Mouse (Mus musculus): Measurements from ENCODE around the gene Klk1b11. TPM values are rescaled to one million over a fixed set of nuclear protein-coding genes. Genes with fewer than 3 reads are reported as not detected.
"Not testable (repeated sequence)": the region's sequence is repeated elsewhere in the genome, so short reads cannot be mapped to it uniquely, and the experiment has no call there.

Gene Klk1b11
- not detected for total RNA-seq (2021)
- long read RNA-seq, experiment 1: 0 reads
- long read RNA-seq, experiment 2: 0 reads

DNA sequence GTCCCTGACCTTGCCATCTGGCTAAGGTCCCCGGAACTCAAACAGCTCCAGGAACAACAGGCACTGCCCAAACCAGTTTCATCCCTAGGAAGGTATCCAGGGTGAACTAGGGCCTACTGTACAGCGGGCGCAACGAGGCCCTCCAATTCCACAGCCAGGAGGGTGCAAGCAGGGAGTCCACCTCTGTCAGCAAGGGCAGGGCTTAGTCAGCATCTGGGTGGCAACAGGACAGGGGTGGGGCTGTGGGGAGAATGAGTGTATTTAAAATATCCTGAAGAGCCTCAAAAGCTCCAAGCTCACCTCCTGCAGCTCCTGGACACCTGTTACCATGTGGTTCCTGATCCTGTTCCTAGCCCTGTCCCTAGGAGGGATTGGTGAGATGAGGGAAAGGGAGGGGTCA, at the start of gene Klk1b11:
Gene Klk1b11, plus strand, starts transcription at position 301 of the 400 bp plus-strand sequence.
- DNase-seq; intact Hi-C loops (cut with DNase I): not testable (repeated sequence)

DNA sequence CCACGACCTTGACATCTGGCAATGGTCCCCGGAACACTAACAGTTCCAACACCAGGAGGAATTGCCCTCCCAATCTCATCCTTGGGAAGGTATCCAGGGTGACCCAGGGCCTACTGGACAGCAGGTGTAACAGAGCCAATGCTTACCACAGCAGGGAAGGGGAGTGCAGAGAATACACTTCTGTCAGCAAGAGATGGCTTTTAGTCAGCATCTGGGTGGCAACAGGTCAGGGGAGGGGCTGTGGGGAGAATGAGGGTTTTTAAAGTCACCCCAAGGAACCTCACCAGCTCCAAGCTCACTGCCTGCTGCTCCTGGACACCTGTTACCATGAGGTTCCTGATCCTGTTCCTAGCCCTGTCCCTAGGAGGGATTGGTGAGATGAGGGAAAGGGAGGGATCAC, 45.3 kb upstream of the Klk1b11 start, which contains the start of gene Klk1b8:
Gene Klk1b8, plus strand, starts transcription at position 301 of the 400 bp plus-strand sequence.
- intact Hi-C loops (cut with DNase I): no loop called here
- DNase-seq: no peak

DNA sequence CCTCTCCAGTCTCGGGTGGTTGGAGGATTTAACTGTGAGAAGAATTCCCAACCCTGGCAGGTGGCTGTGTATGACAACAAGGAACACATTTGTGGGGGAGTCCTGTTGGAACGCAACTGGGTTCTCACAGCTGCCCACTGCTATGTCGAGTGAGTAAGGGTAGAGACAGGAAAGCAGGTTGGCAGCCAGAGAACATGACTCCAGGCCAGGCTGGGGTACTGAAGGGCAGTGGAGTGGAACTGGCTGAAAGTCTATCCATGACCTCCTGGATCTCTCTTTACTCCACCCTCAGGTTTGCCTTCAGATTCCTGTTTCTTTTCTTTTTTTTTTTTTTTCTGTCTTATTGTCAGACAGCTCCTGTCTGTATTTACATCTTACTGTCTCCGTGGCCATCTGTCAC, 43.0 kb upstream of the Klk1b11 start:
- intact Hi-C loops (cut with DNase I): no loop called here
- no peak for DNase-seq

DNA sequence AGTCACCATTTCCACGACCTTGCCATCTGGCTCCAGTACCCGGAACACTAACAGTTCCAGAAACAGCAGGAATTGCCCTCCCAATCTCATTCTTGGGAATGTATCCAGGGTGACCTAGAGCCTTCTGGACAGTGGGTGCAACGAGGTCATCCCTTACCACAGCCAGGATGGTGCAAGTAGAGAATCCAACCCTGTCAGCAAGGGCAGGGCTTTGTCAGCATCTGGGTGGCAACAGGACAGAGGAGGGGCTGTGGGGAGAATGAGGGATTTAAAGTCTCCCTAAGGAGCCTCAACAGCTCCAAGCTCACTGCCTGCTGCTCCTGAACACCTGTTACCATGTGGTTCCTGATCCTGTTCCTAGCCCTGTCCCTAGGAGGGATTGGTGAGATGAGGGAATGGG, 29.2 kb upstream of the Klk1b11 start, which contains the start of gene Klk1b1:
Gene Klk1b1, plus strand, starts transcription at position 301 of the 400 bp plus-strand sequence.
- DNase-seq: no peak
- intact Hi-C loops (cut with DNase I): no loop called here

DNA sequence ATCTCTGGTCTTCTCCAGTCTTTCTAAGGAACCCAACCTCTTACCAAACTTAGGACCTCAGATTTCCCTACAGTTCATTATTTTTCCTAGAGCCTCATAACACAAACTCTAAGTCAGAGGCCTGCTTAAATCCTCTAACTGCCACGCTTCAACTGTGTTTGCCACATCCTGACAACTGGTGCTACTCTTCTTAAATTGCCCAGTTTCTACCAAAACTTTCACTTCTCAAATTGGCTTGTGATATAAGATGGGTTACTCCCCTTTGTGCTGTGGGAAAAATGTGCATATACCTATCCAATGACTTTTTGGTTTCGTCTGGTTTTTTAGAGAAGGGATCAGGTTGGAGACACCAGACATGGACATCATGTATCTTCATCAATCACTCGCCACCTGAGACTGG, 28.6 kb upstream of the Klk1b11 start:
- DNase-seq: no peak
- intact Hi-C loops (cut with DNase I): no loop called here

DNA sequence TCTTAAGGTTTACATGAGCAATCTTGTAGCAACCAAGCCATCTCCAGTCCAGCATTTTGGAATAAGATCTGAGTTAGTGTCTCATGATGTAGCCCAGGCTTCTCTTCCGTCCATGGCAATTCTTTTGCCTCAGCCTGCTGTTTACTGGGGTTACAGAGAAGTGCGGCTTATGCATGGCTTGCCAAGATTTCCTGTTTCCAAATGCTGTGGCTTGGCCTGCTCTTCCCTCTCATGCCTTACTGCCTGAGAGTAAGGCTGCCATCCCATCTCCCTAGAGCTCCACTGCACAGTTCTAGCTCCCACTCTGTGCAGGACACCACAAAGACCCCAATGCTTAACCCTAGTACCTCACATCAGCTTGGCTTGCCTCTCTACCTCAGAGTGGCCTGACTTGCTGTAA, 28.1 kb upstream of the Klk1b11 start:
- DNase-seq: no peak
- intact Hi-C loops (cut with DNase I): no loop called here

DNA sequence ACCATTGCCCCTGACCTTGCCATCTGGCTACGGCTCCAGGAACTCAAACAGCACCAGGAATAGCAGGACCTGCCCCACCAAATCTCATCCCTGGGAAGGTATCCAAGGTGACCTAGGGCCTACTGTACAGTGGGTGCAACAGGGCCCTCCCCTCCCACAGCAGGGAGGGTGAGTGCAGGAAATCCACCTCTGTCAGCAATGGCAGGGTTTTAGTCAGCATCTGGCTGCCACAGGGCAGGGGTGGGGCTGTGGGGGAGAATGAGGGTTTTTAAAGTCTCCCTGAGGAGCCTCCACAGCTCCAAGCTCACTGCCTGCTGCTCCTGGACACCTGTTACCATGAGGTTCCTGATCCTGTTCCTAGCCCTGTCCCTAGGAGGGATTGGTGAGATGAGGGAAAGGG, 19.9 kb upstream of the Klk1b11 start, which contains the start of gene Klk1b9:
Gene Klk1b9, plus strand, starts transcription at position 301 of the 400 bp plus-strand sequence.
- DNase-seq; intact Hi-C loops (cut with DNase I): not testable (repeated sequence)

DNA sequence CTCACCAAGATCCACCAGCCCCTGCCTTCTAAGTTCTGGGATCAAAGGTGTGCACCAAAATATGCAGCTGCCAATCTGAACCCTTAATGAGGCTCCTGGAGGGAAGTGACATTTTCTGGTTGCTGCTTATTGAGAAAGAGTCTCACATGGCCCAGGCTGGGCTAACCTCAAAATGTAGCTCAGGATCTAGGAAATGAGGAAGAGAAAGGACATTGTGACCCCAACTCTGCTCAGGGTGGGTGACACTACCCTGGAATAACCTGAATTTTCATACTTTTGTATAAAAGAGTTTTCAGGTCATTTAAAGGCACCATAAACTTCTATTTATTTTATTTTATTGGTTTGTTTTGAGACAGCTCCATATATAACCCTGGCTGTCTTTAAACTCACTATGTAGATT, 10.0 kb upstream of the Klk1b11 start:
- DNase-seq: no peak
- intact Hi-C loops (cut with DNase I): no loop called here

DNA sequence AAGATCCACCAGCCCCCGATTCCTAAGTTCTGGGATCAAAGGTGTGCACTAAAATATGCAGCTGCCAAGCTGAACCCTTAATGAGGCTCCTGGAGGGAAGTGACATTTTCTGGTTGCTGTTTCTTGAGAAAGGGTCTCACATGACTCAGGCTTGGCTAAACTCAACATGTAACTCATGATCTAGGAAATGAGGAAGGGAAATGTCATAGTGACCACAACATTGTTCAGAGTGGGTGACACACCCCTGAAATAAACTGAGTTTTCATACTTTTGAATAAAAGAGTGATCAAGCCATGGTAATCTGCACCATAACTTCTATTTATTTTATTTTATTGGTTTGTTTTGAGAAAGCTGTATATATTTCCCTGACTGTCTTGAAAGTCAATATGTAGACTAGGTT, 856 bp upstream of the Klk1b11 start:
- intact Hi-C loops (cut with DNase I); DNase-seq: not testable (repeated sequence)

DNA sequence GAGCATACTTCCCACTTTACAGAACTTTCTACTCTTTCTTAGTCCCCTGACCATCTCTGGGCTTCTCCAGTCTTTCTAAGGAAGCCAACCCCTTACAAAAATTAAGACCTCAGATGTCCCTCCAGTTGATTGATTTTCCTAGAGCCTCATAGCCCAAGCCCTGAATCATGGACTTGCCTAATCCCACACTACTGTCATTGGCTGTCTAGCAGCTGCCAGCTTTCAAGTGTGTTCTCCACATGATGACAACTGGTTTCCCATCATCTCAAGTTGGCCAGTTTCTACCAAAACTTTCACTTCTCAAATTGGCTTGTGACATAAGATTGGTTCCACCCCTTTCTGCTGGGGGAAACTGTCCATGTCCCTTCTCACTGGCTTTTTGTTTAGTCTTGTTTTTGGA, 9.2 kb downstream of the Klk1b11 start:
- intact Hi-C loops (cut with DNase I): no loop called here
- DNase-seq: no peak

DNA sequence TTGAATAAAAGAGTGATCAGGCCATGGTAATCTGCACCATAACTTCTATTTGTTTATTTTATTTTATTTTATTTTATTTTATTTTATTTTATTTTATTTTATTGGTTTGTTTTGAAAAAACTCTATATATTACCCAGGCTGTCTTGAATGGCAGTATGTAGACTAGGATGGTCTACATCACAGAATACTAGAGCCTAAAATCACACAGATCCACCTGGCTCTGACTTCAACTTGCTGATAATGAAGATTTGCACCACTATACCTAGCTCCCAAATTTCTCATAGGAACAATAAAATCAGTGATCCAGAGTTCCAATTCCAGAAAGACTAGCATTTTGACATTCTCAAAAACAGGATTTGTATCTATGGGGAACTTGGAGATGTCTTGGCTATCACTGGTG, 16.2 kb downstream of the Klk1b11 start, which contains the start of gene Klk1b26:
Gene Klk1b26, plus strand, starts transcription at position 301 of the 400 bp plus-strand sequence.
- intact Hi-C loops (cut with DNase I); DNase-seq: not testable (repeated sequence)

DNA sequence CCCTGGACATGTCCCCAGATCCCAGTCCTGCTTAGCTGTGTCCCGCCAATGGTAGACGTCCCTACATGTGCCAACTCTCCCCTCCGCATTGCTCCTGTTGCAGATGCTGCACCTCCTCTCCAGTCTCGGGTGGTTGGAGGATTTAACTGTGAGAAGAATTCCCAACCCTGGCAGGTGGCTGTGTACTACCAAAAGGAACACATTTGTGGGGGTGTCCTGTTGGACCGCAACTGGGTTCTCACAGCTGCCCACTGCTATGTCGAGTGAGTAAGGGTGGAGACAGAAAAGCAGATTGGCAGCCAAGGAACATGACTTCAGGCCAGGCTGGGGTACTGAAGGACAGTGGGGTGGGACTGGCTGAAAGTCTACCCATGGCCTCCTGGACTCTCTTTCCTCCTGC, 19.0 kb downstream of the Klk1b11 start:
- intact Hi-C loops (cut with DNase I): not testable (repeated sequence)

DNA sequence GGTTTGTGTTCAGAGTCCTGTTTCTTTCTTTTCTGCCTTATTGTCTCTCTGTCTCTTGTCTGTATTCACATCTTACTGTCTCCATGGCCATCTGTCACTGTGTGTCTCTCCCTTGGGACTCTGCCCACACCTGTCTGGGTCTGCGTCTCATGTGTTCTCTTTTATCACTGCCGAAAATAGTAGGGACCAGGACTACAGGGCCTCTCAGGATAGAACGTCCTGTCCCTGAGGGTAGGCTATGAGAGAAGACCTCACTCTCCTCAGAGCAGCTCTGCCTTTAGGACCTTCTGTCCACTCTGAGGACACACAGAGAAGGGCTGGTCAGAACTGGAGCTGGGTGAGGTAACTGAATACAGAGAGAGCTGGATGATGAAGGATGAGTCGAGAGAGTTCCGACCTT, 19.4 kb downstream of the Klk1b11 start:
- DNase-seq: no peak
- intact Hi-C loops (cut with DNase I): no loop called here

More for the DNA sequence above, 19.0 kb downstream of the Klk1b11 start:
- DNase-seq: not testable (repeated sequence)

Other genes with a start within 250 kb of the Klk1b11 start
- gene Klk12, start 227.0 kb upstream of the Klk1b11 start, total RNA-seq (2021): not detected
- gene Klk11, start 221.3 kb upstream of the Klk1b11 start, total RNA-seq (2021): under 1 TPM in 1 of 2 experiments, not detected in 1; 0.20 TPM
- gene Klk10, start 214.8 kb upstream of the Klk1b11 start, total RNA-seq (2021): not detected
- not detected for gene Klk9, start 204.0 kb upstream of the Klk1b11 start, total RNA-seq (2021)
- 1 to 10 TPM; 1.5 to 1.9 TPM for gene Klk8, start 198.3 kb upstream of the Klk1b11 start, total RNA-seq (2021)
- not detected for gene Klk7, start 184.6 kb upstream of the Klk1b11 start, total RNA-seq (2021)
- gene Klk6, start 171.4 kb upstream of the Klk1b11 start, total RNA-seq (2021): not detected
- gene Klk5, start 153.9 kb upstream of the Klk1b11 start, total RNA-seq (2021): not detected
- gene Klk4, start 114.7 kb upstream of the Klk1b11 start, total RNA-seq (2021): not detected
- not detected for gene Klk15, start 62.1 kb upstream of the Klk1b11 start, total RNA-seq (2021)
- not detected for gene Klk1b8, start 45.2 kb upstream of the Klk1b11 start, total RNA-seq (2021)
- gene Klk1b1, start 29.1 kb upstream of the Klk1b11 start, total RNA-seq (2021): not detected
- not detected for gene Klk1b9, start 19.8 kb upstream of the Klk1b11 start, total RNA-seq (2021)
- under 1 TPM; 0.43 to 0.49 TPM for gene Klk1b26, start 16.3 kb downstream of the Klk1b11 start, total RNA-seq (2021)
- not detected for gene Klk1b27, start 56.4 kb downstream of the Klk1b11 start, total RNA-seq (2021)
- gene Klk1b21, start 106.5 kb downstream of the Klk1b11 start, total RNA-seq (2021): not detected
- not detected for gene Klk1b22, start 116.8 kb downstream of the Klk1b11 start, total RNA-seq (2021)
- gene Klk1b16, start 140.9 kb downstream of the Klk1b11 start, total RNA-seq (2021): not detected
- not detected for gene Klk1b24, start 192.4 kb downstream of the Klk1b11 start, total RNA-seq (2021)
- gene Klk1b3, start 202.3 kb downstream of the Klk1b11 start, total RNA-seq (2021): not detected
- not detected for gene Klk1b4, start 211.6 kb downstream of the Klk1b11 start, total RNA-seq (2021)
- not detected for gene Klk1b5, start 220.1 kb downstream of the Klk1b11 start, total RNA-seq (2021)
- under 1 TPM in 1 of 2 experiments, not detected in 1; 0.42 TPM for gene Klk1, start 229.5 kb downstream of the Klk1b11 start, total RNA-seq (2021)
- gene Gm36864, start 240.3 kb downstream of the Klk1b11 start, total RNA-seq (2021): not detected